Mouse (Mus musculus): ENCODE data around the gene Washc4.

The Washc4 gene

DNA sequence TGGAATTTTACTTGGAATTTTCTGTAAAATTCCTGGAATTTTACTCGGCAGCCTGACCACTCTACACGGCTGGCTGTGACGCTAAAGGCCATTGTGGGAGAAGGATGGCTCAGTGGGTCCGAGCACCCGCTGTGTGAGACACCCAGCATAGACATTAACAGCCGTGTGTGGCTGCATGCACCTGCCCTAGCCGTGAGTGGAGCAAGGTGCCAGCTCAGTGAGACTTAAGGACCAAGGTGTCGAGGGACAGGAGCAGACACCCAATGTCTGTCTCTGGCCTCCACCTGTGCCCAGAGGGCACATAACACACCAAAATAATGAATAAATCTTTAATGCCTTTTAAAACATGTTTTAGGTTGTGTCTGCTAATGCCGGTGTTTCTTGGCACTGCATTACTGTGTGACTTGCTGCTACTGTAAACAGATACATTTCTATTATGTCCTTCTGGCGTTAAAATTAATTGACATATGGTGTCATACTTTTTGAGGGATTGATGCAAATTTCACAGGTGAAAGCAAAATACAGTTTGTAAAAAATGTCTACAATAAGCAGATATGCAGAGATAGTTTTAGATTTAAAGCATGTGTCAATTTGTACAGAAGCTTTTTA is 60.5 kb downstream of the Washc4 start:
- DNase-seq: no peak

DNA sequence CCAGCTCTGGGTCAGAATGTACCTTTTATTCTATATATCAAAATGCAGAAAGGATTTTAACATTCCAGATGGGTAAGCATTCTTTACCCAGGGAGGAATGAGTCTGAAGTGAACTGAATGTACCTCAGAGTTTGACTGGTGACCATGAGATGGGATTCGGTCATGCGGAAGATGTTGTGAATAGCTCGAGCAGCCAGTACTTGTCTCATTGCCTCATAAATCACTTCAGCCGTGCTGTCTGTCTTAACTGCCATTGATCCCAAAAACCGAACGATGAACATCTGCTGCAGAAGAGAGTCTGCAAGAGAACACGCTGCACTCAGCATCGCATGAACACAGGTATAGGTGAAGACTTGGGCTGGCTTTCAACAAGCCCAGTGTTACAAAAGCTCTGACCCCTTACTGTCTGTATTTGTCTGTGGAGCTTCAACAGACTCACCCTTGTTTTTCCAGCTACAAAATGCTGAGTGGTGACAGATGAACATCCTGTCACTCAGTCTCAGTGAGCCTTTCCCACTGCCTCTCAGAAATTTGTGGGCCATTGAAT is 62.2 kb downstream of the Washc4 start:
- no peak for DNase-seq

GRCm38 (mm10) chr10:83607111-83607510 is 63.6 kb downstream of the Washc4 start:
- DNase-seq: no peak

- DNase-seq: no peak
These were observed 65.0 kb downstream of the Washc4 start for GRCm38 (mm10) chr10:83608596-83608995.

- no peak for DNase-seq
These were observed 67.0 kb downstream of the Washc4 start for GRCm38 (mm10) chr10:83610518-83610917.

DNA sequence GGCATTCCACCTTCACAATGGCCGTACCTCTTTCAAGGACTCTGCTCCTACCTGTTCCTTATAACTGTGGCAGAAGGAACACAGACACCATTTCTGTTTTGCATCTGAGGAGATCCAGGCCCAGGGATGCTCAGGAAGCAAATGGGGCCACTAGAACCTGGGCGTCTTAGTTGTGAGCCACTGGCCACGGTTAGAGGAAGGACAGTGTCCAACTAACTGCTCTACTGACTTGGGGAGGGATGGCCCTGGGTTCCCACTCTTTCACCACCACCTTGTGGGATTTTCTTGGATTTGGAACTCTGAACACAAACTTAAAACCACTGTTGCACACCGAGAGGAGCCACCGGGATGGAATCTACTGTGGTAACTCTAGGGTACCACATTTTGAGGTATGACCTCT is 68.3 kb downstream of the Washc4 start:
- DNase-seq: no peak

GRCm38 (mm10) chr10:83612648-83613215 is 69.2 kb downstream of the Washc4 start:
- no peak for DNase-seq

GRCm38 (mm10) chr10:83617366-83617765 is 73.8 kb downstream of the Washc4 start:
- peak; percentile 58 to 65 for DNase-seq

DNA sequence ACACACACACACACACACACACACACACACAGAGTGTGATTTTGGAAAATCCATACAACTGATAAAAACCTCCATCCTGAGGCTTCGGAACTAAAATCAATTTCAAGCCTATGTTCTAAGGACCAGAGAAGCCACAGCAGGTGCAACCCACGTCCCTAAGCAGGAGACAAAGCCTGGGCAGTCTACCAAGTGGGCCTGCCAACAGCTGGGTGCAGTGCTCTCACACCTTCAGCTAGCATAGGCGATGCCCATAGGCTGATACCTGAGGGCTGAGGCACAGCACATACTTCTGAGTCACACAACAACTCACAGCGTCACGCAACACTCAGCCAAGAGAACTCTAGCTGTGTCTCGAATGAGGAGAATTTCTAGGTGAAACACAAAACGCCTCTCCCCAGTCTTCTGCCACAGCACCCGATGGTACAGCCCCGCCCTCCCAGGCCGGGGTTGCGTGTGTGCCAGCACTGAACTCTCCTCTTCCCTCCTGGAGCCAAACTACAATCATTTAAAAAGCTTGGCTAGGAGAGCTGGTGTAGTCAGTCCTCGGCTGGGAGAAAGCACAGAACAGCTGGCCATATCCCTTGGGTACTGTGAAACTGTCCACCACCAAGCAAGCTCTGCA is 75.4 kb downstream of the Washc4 start:
- peak; percentile 65 to 73 for DNase-seq

GRCm38 (mm10) chr10:83620350-83621055 is 77.0 kb downstream of the Washc4 start:
- DNase-seq: peak; percentile 72 to 85

DNA sequence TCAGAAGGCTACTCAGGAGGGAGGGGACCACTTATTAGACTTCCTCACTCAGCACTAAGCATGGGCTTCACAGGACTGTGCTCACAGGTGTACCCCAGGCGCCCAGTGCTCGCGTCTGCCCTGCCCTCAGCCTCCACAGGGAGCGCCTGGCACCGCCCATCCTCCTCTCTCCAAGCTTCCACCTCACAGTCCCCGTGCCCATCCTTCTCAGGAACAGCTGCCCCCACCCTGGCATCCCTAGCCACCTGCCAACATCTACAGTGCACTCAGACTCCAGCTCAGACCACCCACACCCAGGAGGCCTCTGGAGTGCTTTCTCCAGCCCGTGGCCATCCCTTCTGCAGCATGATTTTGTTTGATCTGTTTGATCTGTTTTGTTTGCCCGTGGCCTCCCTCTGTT is 80.5 kb downstream of the Washc4 start:
- peak; percentile 47 to 69 for DNase-seq

- peak; percentile 67 to 80 for DNase-seq
These were observed 81.3 kb downstream of the Washc4 start for GRCm38 (mm10) chr10:83624841-83625240.

DNA sequence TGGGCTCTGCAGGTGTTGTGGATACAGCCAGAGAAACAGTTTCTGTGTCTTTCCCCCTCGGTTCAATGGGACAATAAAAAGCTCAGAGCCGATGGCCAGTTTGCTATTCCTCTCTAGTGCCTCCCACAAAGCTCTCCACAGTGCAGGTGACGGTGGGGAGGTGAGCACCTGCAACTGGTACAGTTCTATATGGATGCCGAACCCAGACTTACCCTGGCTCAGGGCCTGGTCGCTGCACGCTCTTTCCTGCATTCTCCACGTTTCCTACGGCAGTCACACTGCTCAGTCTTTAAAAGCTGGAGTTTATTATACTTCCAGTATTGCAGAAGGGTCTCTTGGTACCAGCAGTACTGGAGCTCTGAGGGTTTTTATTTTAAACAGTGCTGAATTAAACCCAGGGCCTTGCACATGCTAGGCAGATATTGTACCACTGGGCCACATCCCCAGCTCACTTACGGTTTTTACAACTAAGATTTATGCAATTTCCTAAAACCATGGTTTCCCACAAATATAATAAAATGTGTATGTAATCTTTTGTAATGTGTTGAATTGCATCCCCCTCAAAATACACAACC is 83.6 kb downstream of the Washc4 start:
- DNase-seq: no peak

- peak; percentile 46 to 63 for DNase-seq
These were observed 84.7 kb downstream of the Washc4 start for GRCm38 (mm10) chr10:83628241-83628640.

GRCm38 (mm10) chr10:83629190-83629781 is 85.7 kb downstream of the Washc4 start:
- peak; percentile 63 to 80 for DNase-seq

DNA sequence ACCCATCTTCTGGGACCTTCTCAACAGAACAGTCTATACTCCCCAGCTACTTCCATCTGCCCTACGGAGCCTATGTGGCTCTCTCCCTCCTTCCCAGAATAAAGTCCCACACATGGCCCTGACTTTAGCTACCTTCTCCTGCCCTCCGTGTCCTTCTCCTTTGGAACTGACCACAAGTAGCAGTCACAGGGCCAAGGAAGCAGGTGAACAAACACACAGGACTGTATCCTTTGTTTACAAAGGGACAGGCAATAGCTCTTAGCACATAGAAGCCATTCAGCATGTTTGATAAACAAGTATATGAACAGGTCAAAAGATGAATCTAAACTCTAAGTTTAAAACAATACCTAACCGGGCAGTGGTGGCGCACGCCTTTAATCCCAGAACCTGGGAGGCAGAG is 86.3 kb downstream of the Washc4 start:
- DNase-seq: no peak

GRCm38 (mm10) chr10:83630899-83631298 is 87.3 kb downstream of the Washc4 start:
- peak; percentile 89 to 93 for DNase-seq

DNA sequence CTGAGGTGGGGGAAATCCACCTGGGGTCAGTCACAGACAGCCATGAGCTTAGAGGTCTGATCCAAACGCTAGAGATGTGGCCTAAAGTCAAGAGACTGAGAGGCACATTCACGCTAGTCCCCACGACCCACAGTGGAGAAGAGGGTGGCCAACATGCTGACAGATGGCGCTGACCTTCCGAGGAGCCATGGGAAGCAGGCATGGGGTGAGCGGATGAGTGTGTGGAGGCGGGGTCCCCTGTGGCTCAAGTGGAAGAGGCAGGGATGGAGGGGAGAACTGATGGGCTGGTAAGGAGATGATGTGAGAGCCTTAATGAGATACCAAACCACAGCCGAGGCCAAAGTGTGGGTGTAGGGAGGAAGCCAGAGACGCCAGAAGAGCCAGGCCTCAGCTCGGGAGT is 88.2 kb downstream of the Washc4 start:
- peak; percentile 43 to 66 for DNase-seq

DNA sequence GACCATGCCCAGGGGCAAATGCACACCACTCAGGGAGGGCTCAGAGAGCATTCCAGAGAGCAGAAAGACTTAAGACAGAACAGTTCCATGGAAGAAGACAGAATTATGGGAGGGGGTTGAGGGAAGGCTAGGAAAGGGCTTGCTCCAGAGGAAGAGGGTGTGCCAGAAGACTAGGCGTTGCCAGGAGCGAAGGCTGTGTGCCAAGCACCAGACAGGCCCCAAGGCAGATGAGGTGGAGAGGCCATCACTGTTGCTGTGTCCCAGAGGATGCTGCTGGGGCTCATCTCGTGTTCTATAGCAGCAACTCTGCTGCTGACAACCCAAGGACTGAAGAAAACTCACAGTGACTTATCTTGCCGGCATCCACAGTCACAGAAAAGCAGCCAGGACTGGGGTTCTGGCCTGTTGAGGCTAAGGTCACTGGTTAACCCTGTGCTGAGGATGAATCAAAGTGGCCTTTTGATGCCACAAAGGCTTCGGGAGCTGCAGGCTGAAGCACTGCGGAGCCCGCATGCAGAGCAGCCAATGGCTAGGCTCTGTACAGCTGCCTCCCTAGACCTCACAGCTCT is 89.3 kb downstream of the Washc4 start:
- DNase-seq: peak; percentile 53 to 73

DNA sequence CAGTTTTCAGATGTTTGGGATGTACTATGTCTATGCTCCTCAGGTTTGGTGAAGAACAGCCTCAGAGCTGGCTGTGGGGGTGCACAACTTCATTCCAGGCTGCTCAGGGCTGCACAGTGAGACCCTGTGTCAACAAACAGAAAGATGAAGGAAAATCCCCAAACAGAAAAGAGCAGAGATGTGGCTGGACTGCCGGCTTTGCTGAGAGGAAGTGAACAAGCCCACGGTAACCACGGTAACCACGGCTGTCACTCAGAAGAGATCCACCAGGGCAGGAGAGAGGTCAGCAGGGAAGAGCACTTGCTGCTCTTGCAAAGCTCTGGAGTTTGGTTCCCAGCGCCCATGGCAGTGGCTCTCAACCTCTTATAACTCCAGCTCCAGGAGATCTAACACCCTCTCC is 90.9 kb downstream of the Washc4 start:
- DNase-seq: peak; percentile 54 to 59

- DNase-seq: no peak
These were observed 92.6 kb downstream of the Washc4 start for GRCm38 (mm10) chr10:83636191-83636590.

DNA sequence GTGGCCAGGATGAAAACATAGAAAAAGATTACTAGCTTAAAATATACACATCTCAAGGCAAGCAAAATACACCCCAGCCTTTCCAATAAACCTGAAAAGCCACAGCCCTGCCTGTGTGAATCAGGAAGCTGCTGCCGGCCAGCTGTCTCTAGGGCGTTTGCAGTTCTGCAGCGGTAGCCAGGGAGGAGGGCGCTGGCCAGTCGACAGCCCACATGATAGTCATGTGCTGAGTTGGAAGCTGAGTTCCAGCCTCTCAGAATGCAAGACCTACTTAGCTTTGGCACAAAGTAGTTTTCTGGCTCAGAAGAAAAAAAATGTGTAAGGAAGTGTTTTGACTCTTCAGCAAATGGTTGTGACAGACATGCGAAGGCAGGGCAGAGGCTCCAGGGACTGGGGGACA is 93.7 kb downstream of the Washc4 start:
- DNase-seq: peak; percentile 54 to 67

Measured in cerebellum, postnatal 10 days (tissue).